Mouse (Mus musculus): ENCODE data around the gene Umad1. TPM values are rescaled to one million over a fixed set of nuclear protein-coding genes. Genes with fewer than 3 reads are reported as not detected.

Gene Umad1
- polyA plus RNA-seq, 1 experiment from 2014 or later: 19.7 TPM

DNA sequence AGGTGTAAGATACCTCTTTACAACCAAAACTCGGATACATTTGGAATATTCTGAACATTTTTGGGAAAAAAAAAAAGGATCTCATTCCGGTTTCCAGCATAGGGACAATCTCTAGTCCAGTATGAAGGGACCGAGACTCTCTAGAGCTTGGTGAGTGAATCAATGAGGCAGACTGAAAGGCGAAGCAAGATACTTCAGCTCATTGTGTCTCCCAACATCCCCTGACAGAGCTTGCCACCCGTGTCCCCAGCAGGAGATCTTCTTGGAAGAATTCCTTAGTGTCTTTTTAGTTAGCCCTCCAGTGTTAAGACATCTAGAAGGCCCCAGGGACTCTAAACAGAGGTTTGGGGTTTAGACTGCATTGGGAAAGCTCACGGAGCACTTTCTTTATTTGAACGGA is 230.2 kb downstream of the Umad1 start:
- Histone ChIP-seq H3K27ac (replicated peaks; ENCODE audit: low read depth, low read length) (no peak overlapping the region), H3K4me3 (ENCODE audit: low read depth, low read length) (no peak overlapping the region), H3K27me3 (ENCODE audit: control insufficient read depth, insufficient read depth, low read length) (no peaks in the 10 kb centered on the region), H3K4me1 (ENCODE audit: control insufficient read depth, insufficient read depth, low read length) (no peaks in the 10 kb centered on the region), H3K9me3 (replicated peaks; ENCODE audit: control insufficient read depth, low read length) (no peaks in the 10 kb centered on the region), H3K4me2 (ENCODE audit: low read depth, low read length) (no peak overlapping the region), H3K9ac (replicated peaks; ENCODE audit: low read length) (no peak overlapping the region), H3K36me3 (replicated peaks; ENCODE audit: control insufficient read depth, insufficient read depth, low read depth, low read length) (no peaks in the 10 kb centered on the region)
- no peak for ATAC-seq (replicated peaks; ENCODE audit: insufficient number of reproducible peaks, low FRiP score, low TSS enrichment, low read depth)
- 76% methylated on average over 7 of the region's 7 CpGs for WGBS
- no peak for DNase-seq (ENCODE audit: low spot score)

DNA sequence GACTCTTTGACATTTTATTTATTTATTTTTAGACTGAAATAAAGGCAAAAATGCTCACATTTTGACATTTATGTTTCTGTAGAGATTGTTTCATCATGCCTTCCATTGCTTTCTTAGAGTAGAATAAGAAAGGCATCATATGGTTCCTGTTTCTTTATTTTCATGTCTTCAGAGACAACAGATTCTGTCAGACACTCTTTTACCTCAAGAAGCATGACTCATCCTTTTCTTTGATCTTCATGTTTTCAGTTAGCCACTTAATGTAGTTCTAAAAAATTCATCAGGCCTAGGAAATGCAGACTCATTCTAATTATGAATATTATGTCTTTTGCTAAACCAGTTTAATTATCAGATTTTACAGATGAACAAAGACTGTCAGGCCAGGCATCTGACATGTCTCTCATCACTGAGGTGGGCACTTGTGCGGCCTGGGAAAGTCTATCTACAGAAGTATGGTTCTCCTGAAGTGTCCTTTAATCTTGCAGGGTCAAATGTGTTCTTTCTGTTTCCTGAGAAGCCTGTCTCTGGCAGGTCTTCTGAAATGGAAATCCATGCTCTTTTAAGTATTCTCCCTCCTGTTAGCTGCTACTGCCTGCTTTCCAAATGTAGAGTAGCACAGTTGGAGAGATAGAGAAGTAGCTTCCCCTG is 231.0 kb downstream of the Umad1 start:
- WGBS: 81% methylated on average over 1 of the region's 1 CpGs
- Histone ChIP-seq H3K4me2 (ENCODE audit: low read depth, low read length) (no peak overlapping the region), H3K27ac (replicated peaks; ENCODE audit: low read depth, low read length) (no peak overlapping the region), H3K4me1 (ENCODE audit: control insufficient read depth, insufficient read depth, low read length) (no peaks in the 10 kb centered on the region), H3K36me3 (replicated peaks; ENCODE audit: control insufficient read depth, insufficient read depth, low read depth, low read length) (no peaks in the 10 kb centered on the region), H3K9me3 (replicated peaks; ENCODE audit: control insufficient read depth, low read length) (no peaks in the 10 kb centered on the region), H3K9ac (replicated peaks; ENCODE audit: low read length) (no peak overlapping the region), H3K4me3 (ENCODE audit: low read depth, low read length) (no peak overlapping the region), H3K27me3 (ENCODE audit: control insufficient read depth, insufficient read depth, low read length) (no peaks in the 10 kb centered on the region)
- ATAC-seq (replicated peaks; ENCODE audit: insufficient number of reproducible peaks, low FRiP score, low TSS enrichment, low read depth) (no peak), DNase-seq (ENCODE audit: low spot score) (no peak)

DNA sequence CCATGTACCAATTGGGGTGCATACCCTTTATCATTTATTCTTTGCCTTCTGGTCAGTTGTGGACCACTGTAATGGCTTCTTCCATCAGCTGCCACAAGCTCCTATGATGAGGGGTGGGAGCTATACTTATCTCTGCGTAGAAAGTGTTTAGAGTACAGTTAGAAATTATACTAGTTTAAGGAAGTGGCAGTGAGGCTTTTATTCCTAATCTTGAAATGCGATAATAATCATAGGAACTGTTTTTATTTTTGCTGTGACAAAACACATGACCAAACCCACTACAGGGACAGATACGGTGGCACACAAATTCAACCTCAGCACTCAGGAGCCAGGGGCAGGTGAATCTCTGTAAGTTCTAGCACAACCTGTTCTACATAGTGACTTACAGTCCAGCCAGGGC is 233.2 kb downstream of the Umad1 start:
- no peak overlapping the region for H3K4me2 ChIP-seq (ENCODE audit: low read depth, low read length)
- no peaks in the 10 kb centered on the region for H3K36me3 ChIP-seq (replicated peaks; ENCODE audit: control insufficient read depth, insufficient read depth, low read depth, low read length)
- no peak overlapping the region for H3K27ac ChIP-seq (replicated peaks; ENCODE audit: low read depth, low read length)
- no peak for ATAC-seq (replicated peaks; ENCODE audit: insufficient number of reproducible peaks, low FRiP score, low TSS enrichment, low read depth)
- H3K4me3 ChIP-seq (ENCODE audit: low read depth, low read length): no peak overlapping the region
- DNase-seq (ENCODE audit: low spot score): no peak
- H3K27me3 ChIP-seq (ENCODE audit: control insufficient read depth, insufficient read depth, low read length): no peaks in the 10 kb centered on the region
- no peak overlapping the region for H3K9ac ChIP-seq (replicated peaks; ENCODE audit: low read length)
- 86% methylated on average over 3 of the region's 3 CpGs for WGBS
- H3K4me1 ChIP-seq (ENCODE audit: control insufficient read depth, insufficient read depth, low read length): no peaks in the 10 kb centered on the region
- H3K9me3 ChIP-seq (replicated peaks; ENCODE audit: control insufficient read depth, low read length): no peaks in the 10 kb centered on the region

DNA sequence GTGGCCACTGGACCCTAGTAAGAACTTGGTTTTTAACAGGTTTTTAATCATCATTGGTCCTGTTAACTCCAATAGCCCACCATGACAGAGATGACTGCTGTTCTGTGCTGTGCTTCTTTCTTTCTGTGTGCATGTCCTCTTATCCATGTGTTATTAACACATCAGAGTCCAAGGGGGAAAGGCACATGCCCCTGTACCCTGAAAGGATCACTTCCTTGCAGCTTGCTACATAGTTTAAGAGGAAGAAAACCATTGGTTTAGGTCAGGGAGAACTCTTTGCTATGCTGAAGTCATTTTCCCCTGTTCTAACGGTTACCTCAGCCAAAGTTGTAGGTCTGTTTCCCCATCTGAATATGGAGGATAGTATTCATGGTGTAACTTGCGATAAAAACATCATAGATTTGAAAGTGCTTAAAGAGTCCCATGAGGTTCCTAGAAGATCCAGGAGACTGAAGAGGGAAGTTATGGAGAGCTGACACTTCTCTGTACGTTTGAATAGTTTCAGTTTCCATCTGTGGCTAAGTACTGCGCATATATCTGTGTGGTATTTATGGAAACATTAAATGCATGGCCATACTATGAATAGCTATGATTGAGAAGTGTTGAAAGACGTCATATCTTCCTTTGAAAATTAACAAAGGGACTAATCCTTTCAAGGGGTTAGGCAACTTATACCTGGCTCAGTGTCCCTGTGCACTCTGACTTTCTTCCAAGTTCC is 236.2 kb downstream of the Umad1 start:
- H3K27me3 ChIP-seq (ENCODE audit: control insufficient read depth, insufficient read depth, low read length): no peaks in the 10 kb centered on the region
- H3K36me3 ChIP-seq (replicated peaks; ENCODE audit: control insufficient read depth, insufficient read depth, low read depth, low read length): no peaks in the 10 kb centered on the region
- no peak overlapping the region for H3K4me3 ChIP-seq (ENCODE audit: low read depth, low read length)
- WGBS: 79% methylated on average over 5 of the region's 5 CpGs
- no peak overlapping the region for H3K27ac ChIP-seq (replicated peaks; ENCODE audit: low read depth, low read length)
- H3K9me3 ChIP-seq (replicated peaks; ENCODE audit: control insufficient read depth, low read length): no peaks in the 10 kb centered on the region
- no peak for ATAC-seq (replicated peaks; ENCODE audit: insufficient number of reproducible peaks, low FRiP score, low TSS enrichment, low read depth)
- no peak for DNase-seq (ENCODE audit: low spot score)
- no peak overlapping the region for H3K4me2 ChIP-seq (ENCODE audit: low read depth, low read length)
- no peaks in the 10 kb centered on the region for H3K4me1 ChIP-seq (ENCODE audit: control insufficient read depth, insufficient read depth, low read length)
- H3K9ac ChIP-seq (replicated peaks; ENCODE audit: low read length): no peak overlapping the region

- no peak for ATAC-seq (replicated peaks; ENCODE audit: insufficient number of reproducible peaks, low FRiP score, low TSS enrichment, low read depth)
- Histone ChIP-seq H3K27me3 (ENCODE audit: control insufficient read depth, insufficient read depth, low read length) (no peaks in the 10 kb centered on the region), H3K4me3 (ENCODE audit: low read depth, low read length) (no peak overlapping the region), H3K4me2 (ENCODE audit: low read depth, low read length) (no peak overlapping the region), H3K4me1 (ENCODE audit: control insufficient read depth, insufficient read depth, low read length) (no peaks in the 10 kb centered on the region), H3K36me3 (replicated peaks; ENCODE audit: control insufficient read depth, insufficient read depth, low read depth, low read length) (no peaks in the 10 kb centered on the region), H3K9ac (replicated peaks; ENCODE audit: low read length) (no peak overlapping the region), H3K27ac (replicated peaks; ENCODE audit: low read depth, low read length) (no peak overlapping the region), H3K9me3 (replicated peaks; ENCODE audit: control insufficient read depth, low read length) (no peaks in the 10 kb centered on the region)
- DNase-seq (ENCODE audit: low spot score): no peak
- WGBS: 83% methylated on average over 4 of the region's 4 CpGs
Observed at GRCm38 (mm10) chr6:8495827-8496222, 236.7 kb downstream of the Umad1 start.

DNA sequence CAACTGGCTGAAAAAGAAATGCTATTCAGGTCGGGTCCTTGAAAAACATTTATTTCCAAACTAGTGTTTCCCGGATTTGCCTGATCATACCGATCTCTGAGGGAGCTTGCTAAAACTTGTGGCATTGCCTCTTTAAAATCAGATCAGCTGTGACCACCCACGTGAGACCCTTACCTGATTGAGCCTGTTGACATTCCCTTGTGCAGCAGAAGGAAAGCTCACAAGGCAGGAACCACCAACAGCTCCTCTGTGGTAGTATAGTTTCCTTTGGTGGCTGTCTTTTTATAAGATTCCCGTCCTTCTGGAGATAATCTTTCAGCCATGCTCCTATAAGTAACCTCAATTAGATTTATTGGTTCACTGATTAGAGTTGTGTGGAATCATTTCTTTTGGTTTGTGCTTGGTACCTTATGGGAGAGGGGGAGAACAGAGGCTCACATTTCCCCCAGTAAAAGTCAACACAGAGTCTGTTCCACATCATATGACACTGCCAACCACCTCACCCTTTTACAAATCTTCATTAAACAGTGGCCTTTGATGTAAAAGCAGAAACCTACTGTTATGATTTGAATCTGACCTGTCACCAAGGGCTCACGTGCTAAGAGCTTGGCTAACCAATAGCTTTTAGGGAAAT is 238.3 kb downstream of the Umad1 start:
- Histone ChIP-seq H3K4me2 (ENCODE audit: low read depth, low read length) (no peak overlapping the region), H3K27ac (replicated peaks; ENCODE audit: low read depth, low read length) (no peak overlapping the region), H3K4me1 (ENCODE audit: control insufficient read depth, insufficient read depth, low read length) (no peaks in the 10 kb centered on the region), H3K27me3 (ENCODE audit: control insufficient read depth, insufficient read depth, low read length) (no peaks in the 10 kb centered on the region), H3K36me3 (replicated peaks; ENCODE audit: control insufficient read depth, insufficient read depth, low read depth, low read length) (no peaks in the 10 kb centered on the region), H3K4me3 (ENCODE audit: low read depth, low read length) (no peak overlapping the region), H3K9me3 (replicated peaks; ENCODE audit: control insufficient read depth, low read length) (no peaks in the 10 kb centered on the region), H3K9ac (replicated peaks; ENCODE audit: low read length) (no peak overlapping the region)
- ATAC-seq (replicated peaks; ENCODE audit: insufficient number of reproducible peaks, low FRiP score, low TSS enrichment, low read depth): no peak
- WGBS: 66% methylated on average over 6 of the region's 6 CpGs
- no peak for DNase-seq (ENCODE audit: low spot score)

- Histone ChIP-seq H3K4me3 (ENCODE audit: low read depth, low read length) (no peak overlapping the region), H3K9me3 (replicated peaks; ENCODE audit: control insufficient read depth, low read length) (no peaks in the 10 kb centered on the region), H3K27ac (replicated peaks; ENCODE audit: low read depth, low read length) (no peak overlapping the region), H3K36me3 (replicated peaks; ENCODE audit: control insufficient read depth, insufficient read depth, low read depth, low read length) (no peaks in the 10 kb centered on the region), H3K4me2 (ENCODE audit: low read depth, low read length) (no peak overlapping the region), H3K27me3 (ENCODE audit: control insufficient read depth, insufficient read depth, low read length) (no peaks in the 10 kb centered on the region), H3K4me1 (ENCODE audit: control insufficient read depth, insufficient read depth, low read length) (no peaks in the 10 kb centered on the region), H3K9ac (replicated peaks; ENCODE audit: low read length) (no peak overlapping the region)
- DNase-seq (ENCODE audit: low spot score) (no peak), ATAC-seq (replicated peaks; ENCODE audit: insufficient number of reproducible peaks, low FRiP score, low TSS enrichment, low read depth) (no peak)
- WGBS: 76% methylated on average over 6 of the region's 6 CpGs
Observed at GRCm38 (mm10) chr6:8497868-8498257, 238.8 kb downstream of the Umad1 start.

DNA sequence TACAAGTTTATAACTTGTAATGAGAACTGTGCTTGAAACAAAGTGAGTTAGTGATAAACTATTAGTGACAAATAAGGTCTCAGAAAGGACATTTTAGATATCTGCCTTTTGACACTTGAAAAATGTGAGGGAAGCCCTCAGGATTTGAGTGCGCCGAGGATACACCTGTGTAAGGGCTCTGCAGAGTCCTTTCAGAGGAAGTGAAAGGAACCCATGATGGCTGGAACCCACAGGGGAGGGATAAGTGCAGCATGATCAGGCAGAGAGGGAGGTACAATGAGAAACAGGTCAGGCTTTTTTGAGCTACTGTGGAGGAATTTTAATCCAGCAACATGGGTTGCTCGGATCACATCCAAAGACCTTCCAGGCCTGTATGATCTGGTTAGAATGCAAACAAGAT is 239.9 kb downstream of the Umad1 start:
- no peak overlapping the region for H3K27ac ChIP-seq (replicated peaks; ENCODE audit: low read depth, low read length)
- no peak for DNase-seq (ENCODE audit: low spot score)
- H3K4me3 ChIP-seq (ENCODE audit: low read depth, low read length): no peak overlapping the region
- no peaks in the 10 kb centered on the region for H3K36me3 ChIP-seq (replicated peaks; ENCODE audit: control insufficient read depth, insufficient read depth, low read depth, low read length)
- 90% methylated on average over 3 of the region's 3 CpGs for WGBS
- H3K4me1 ChIP-seq (ENCODE audit: control insufficient read depth, insufficient read depth, low read length): no peaks in the 10 kb centered on the region
- no peaks in the 10 kb centered on the region for H3K9me3 ChIP-seq (replicated peaks; ENCODE audit: control insufficient read depth, low read length)
- ATAC-seq (replicated peaks; ENCODE audit: insufficient number of reproducible peaks, low FRiP score, low TSS enrichment, low read depth): no peak
- no peak overlapping the region for H3K4me2 ChIP-seq (ENCODE audit: low read depth, low read length)
- no peak overlapping the region for H3K9ac ChIP-seq (replicated peaks; ENCODE audit: low read length)
- H3K27me3 ChIP-seq (ENCODE audit: control insufficient read depth, insufficient read depth, low read length): no peaks in the 10 kb centered on the region

All from embryonic facial prominence, embryonic 11.5 days (tissue).